In genomic region chr8:71568941-71569340, GRCm38 (mm10) we compare ENCODE assay signal across 8 mouse cellular contexts. TPM values are rescaled to one million over a fixed set of nuclear protein-coding genes. Genes with fewer than 3 reads are reported as not detected.
DNase-seq lines count a peak whose midpoint lies in the region; ATAC-seq and TF ChIP-seq lines count a peak whose summit lies in the region.

No protein-coding gene starts in this region.

- no peak for TF ChIP-seq EP300 in heart, postnatal 0 days (IDR thresholded peaks at IDR 0.05; ENCODE audit: low read depth)
- no peak for TF ChIP-seq EP300 in liver, postnatal 0 days (IDR thresholded peaks at IDR 0.05; ENCODE audit: low read depth)

- H3K9ac ChIP-seq in ES-E14 (ENCODE audit: insufficient read depth, low read depth, low read length, poor library complexity, severe bottlenecking), result no peak overlapping the region
- peak overlapping the region; percentile 50 for H3K9ac ChIP-seq in heart, postnatal 0 days (replicated peaks; ENCODE audit: low read depth, low read length)
- H3K9ac ChIP-seq in liver, postnatal 0 days (replicated peaks), result no peak overlapping the region

- DNase-seq in gastrocnemius, postnatal 25 days, result peak; percentile 50
- DNase-seq in gastrocnemius, postnatal 14 days, result no peak
- DNase-seq in ES-E14 (ENCODE audit: low read depth, low spot score), result no peak
- no peak for DNase-seq in heart, postnatal 0 days (ENCODE audit: low spot score)
- DNase-seq in liver, postnatal 0 days, result no peak
- DNase-seq in right cerebral cortex, postnatal 4 days, result no peak
- DNase-seq in urinary bladder, postnatal 36 days (ENCODE audit: low spot score in 2 of 2), result no peak
- no peak for DNase-seq in spleen, adult 18-20 months

- peak overlapping the region; percentile 66 for H3K4me2 ChIP-seq in heart, postnatal 0 days (ENCODE audit: low read depth, low read length)
- H3K4me2 ChIP-seq in liver, postnatal 0 days (ENCODE audit: low read depth, low read length), result peak overlapping the region; percentile 81; the same call in 1 of the 2 replicates

- peak overlapping the region; percentile 76 to 98 for H3K4me3 ChIP-seq in ES-E14 (ENCODE audit: insufficient read depth in 1 of 2, low read depth in 1 of 2, low read length in 2 of 2, poor library complexity in 1 of 2, severe bottlenecking in 1 of 2)
- H3K4me3 ChIP-seq in heart, postnatal 0 days (ENCODE audit: low read depth, low read length), result peak overlapping the region; percentile 67
- H3K4me3 ChIP-seq in liver, postnatal 0 days (ENCODE audit: low read depth, low read length), result no peak overlapping the region

- no peaks in the 10 kb centered on the region for H3K27me3 ChIP-seq in heart, postnatal 0 days (ENCODE audit: control insufficient read depth, insufficient read depth, low read length)
- peaks cover 3% of the 10 kb centered on the region; the same call in 1 of the 2 replicates for H3K27me3 ChIP-seq in liver, postnatal 0 days (ENCODE audit: insufficient read depth, low read length)

- no peak for ATAC-seq in heart, postnatal 0 days (ENCODE audit: insufficient read depth, low read depth)
- ATAC-seq in liver, postnatal 0 days, result no peak

- H3K4me1 ChIP-seq in ES-E14 (ENCODE audit: control insufficient read depth in 2 of 2, insufficient read depth in 2 of 2, low read length in 2 of 2, poor library complexity in 1 of 2), result peaks cover 0 to 19% of the 10 kb centered on the region in 2 experiments; a peak in 2 of 4 replicates
- peaks cover 29% of the 10 kb centered on the region for H3K4me1 ChIP-seq in heart, postnatal 0 days (ENCODE audit: control insufficient read depth, insufficient read depth)
- peaks cover 27% of the 10 kb centered on the region for H3K4me1 ChIP-seq in liver, postnatal 0 days (ENCODE audit: insufficient read depth)

- 0 out of 2 replicates have a peak overlapping the region, but pooled peaks have one; percentile 29 for H3K27ac ChIP-seq in ES-E14 (ENCODE audit: insufficient read depth, low read depth, low read length, poor library complexity, severe bottlenecking)
- H3K27ac ChIP-seq in heart, postnatal 0 days (ENCODE audit: low read depth), result peak overlapping the region; percentile 94
- 0 out of 2 replicates have a peak overlapping the region, but pooled peaks have one; percentile 44 for H3K27ac ChIP-seq in liver, postnatal 0 days (ENCODE audit: low read depth)

- H3K9me3 ChIP-seq in ES-E14 (ENCODE audit: control insufficient read depth, insufficient read depth, low read depth, low read length), result no peaks in the 10 kb centered on the region
- no peaks in the 10 kb centered on the region for H3K9me3 ChIP-seq in heart, postnatal 0 days (replicated peaks; ENCODE audit: control insufficient read depth, low read length)
- H3K9me3 ChIP-seq in liver, postnatal 0 days (ENCODE audit: low read length), result peaks cover 3% of the 10 kb centered on the region; the same call in 1 of the 2 replicates

- no peak for TF ChIP-seq CTCF in heart, postnatal 0 days (IDR thresholded peaks at IDR 0.05; ENCODE audit: low read depth)
- TF ChIP-seq CTCF in liver, postnatal 0 days (IDR thresholded peaks at IDR 0.05; ENCODE audit: low read depth), result no peak

- intact Hi-C loops in gastrocnemius, postnatal 14 days (cut with DNase I; ENCODE audit: low total_unique reads), result no loop called here

- 33% methylated on average over 6 of the region's 6 CpGs for WGBS in heart, postnatal 0 days
- 53% methylated on average over 6 of the region's 6 CpGs for WGBS in liver, postnatal 0 days (ENCODE audit: insufficient replicate concordance)

- in situ Hi-C loops in ES-E14 (cut with MboI; ENCODE audit: low sequenced_read_pairs in 2 of 2, unreplicated experiment in 2 of 2), result no loop called here

- H3K36me3 ChIP-seq in ES-E14 (ENCODE audit: control insufficient read depth, insufficient read depth, low read length, poor library complexity, severe bottlenecking), result no peaks in the 10 kb centered on the region
- no peaks in the 10 kb centered on the region for H3K36me3 ChIP-seq in heart, postnatal 0 days (replicated peaks; ENCODE audit: control insufficient read depth, insufficient read depth, low read length)
- H3K36me3 ChIP-seq in liver, postnatal 0 days (replicated peaks; ENCODE audit: insufficient read depth, low read length), result no peaks in the 10 kb centered on the region

TF ChIP-seq in ES-E14, 5 proteins besides CTCF, POLR2A, EP300 and RAD21:
- no peak for TF ChIP-seq HCFC1 (IDR thresholded peaks at IDR 0.05; ENCODE audit: borderline replicate concordance, insufficient read depth, low read length)
- TF ChIP-seq ZNF384 (IDR thresholded peaks at IDR 0.05; ENCODE audit: low read depth, low read length), result no peak
- no peak for TF ChIP-seq ZC3H11A (IDR thresholded peaks at IDR 0.05; ENCODE audit: borderline replicate concordance, low read depth, low read length)
- TF ChIP-seq CHD2 (IDR thresholded peaks at IDR 0.05; ENCODE audit: low read depth, low read length), result no peak
- no peak for TF ChIP-seq MAFK (IDR thresholded peaks at IDR 0.05; ENCODE audit: insufficient read depth, low read depth, low read length)

RNA-seq across cellular contexts. Expression of gene Slc27a1, which starts 0.3 kb away (rescaled TPM):
- 10 to 100 TPM; 62.6 to 62.9 TPM for total RNA-seq in gastrocnemius, postnatal 25 days (2021)
- total RNA-seq in gastrocnemius, postnatal 14 days (2021), result 10 to 100 TPM; 29.9 to 50.8 TPM
- total RNA-seq in ES-E14 (2012; rRNA removed), result 24.5 and 45.9 TPM in 2 replicates
- 68.4 and 178 TPM in 2 replicates for total RNA-seq in heart, postnatal 0 days (2014; rRNA removed; ENCODE audit: low replicate concordance)
- polyA plus RNA-seq in heart, postnatal 0 days (2015; fragmentation: Nextera tagmentation; extraction: Ambion mirVana), result 62.1 and 68.5 TPM in 2 replicates
- 6.0 and 6.8 TPM in 2 replicates for polyA plus RNA-seq in liver, postnatal 0 days (2015; fragmentation: Nextera tagmentation; extraction: Ambion mirVana)

RNA-seq across cellular contexts. Expression of gene Nxnl1, which starts 2.5 kb away (rescaled TPM):
- total RNA-seq in gastrocnemius, postnatal 25 days (2021), result under 1 TPM in 1 of 2 experiments, not detected in 1; 0.24 TPM
- total RNA-seq in gastrocnemius, postnatal 14 days (2021), result under 1 TPM in 1 of 2 experiments, not detected in 1; 0.18 TPM
- not detected in 2 replicates for total RNA-seq in ES-E14 (2012; rRNA removed)
- 0.50 TPM in 1 of 2 replicates, not detected in the other for total RNA-seq in heart, postnatal 0 days (2014; rRNA removed; ENCODE audit: low replicate concordance)
- polyA plus RNA-seq in heart, postnatal 0 days (2015; fragmentation: Nextera tagmentation; extraction: Ambion mirVana), result 0.12 TPM in 2 replicates
- polyA plus RNA-seq in liver, postnatal 0 days (2015; fragmentation: Nextera tagmentation; extraction: Ambion mirVana), result 0.08 TPM in 1 of 2 replicates, not detected in the other

RNA-seq across cellular contexts. Expression of gene Tmem221, which starts 10.3 kb away (rescaled TPM):
- total RNA-seq in gastrocnemius, postnatal 25 days (2021), result not detected
- under 1 TPM in 1 of 2 experiments, not detected in 1; 0.21 TPM for total RNA-seq in gastrocnemius, postnatal 14 days (2021)
- 0.18 and 0.58 TPM in 2 replicates for total RNA-seq in ES-E14 (2012; rRNA removed)
- total RNA-seq in heart, postnatal 0 days (2014; rRNA removed; ENCODE audit: low replicate concordance), result 0.08 TPM in 1 of 2 replicates, not detected in the other
- polyA plus RNA-seq in heart, postnatal 0 days (2015; fragmentation: Nextera tagmentation; extraction: Ambion mirVana), result 0.23 and 0.37 TPM in 2 replicates
- 0.62 and 0.66 TPM in 2 replicates for polyA plus RNA-seq in liver, postnatal 0 days (2015; fragmentation: Nextera tagmentation; extraction: Ambion mirVana)

RNA-seq across cellular contexts. Expression of gene Pgls, which starts 23.0 kb away (rescaled TPM):
- 10 to 100 TPM; 26.3 to 26.9 TPM for total RNA-seq in gastrocnemius, postnatal 25 days (2021)
- 10 to 100 TPM; 40.5 to 43.3 TPM for total RNA-seq in gastrocnemius, postnatal 14 days (2021)
- 95.6 and 124 TPM in 2 replicates for total RNA-seq in ES-E14 (2012; rRNA removed)
- 333 and 425 TPM in 2 replicates for total RNA-seq in heart, postnatal 0 days (2014; rRNA removed; ENCODE audit: low replicate concordance)
- polyA plus RNA-seq in heart, postnatal 0 days (2015; fragmentation: Nextera tagmentation; extraction: Ambion mirVana), result 210 and 212 TPM in 2 replicates
- 153 and 158 TPM in 2 replicates for polyA plus RNA-seq in liver, postnatal 0 days (2015; fragmentation: Nextera tagmentation; extraction: Ambion mirVana)

RNA-seq across cellular contexts. Expression of gene Mvb12a, which starts 26.2 kb away (rescaled TPM):
- 10 to 100 TPM; 23.0 to 23.6 TPM for total RNA-seq in gastrocnemius, postnatal 25 days (2021)
- total RNA-seq in gastrocnemius, postnatal 14 days (2021), result 10 to 100 TPM; 20.4 to 20.6 TPM
- 50.4 and 58.8 TPM in 2 replicates for total RNA-seq in ES-E14 (2012; rRNA removed)
- 47.6 and 61.5 TPM in 2 replicates for total RNA-seq in heart, postnatal 0 days (2014; rRNA removed; ENCODE audit: low replicate concordance)
- 54.4 and 55.3 TPM in 2 replicates for polyA plus RNA-seq in heart, postnatal 0 days (2015; fragmentation: Nextera tagmentation; extraction: Ambion mirVana)
- polyA plus RNA-seq in liver, postnatal 0 days (2015; fragmentation: Nextera tagmentation; extraction: Ambion mirVana), result 61.7 and 62.5 TPM in 2 replicates

Comparison
In these comparisons a context has a peak if more than half of its experiments do, and no peak if none do; other contexts are left out.
1. H3K27ac ChIP-seq: peak in every context shown above with its lines; median percentile 94 in heart, postnatal 0 days; 44 in liver, postnatal 0 days; 29 in ES-E14.